17 mouse cellular contexts compared by ENCODE assay signal in genomic region chr10:44450108-44450507, GRCm38 (mm10).
"Had no signal": no experiment of that assay in that cellular context is flagged by ENCODE, and none has a peak within 500 bp of the region (broad histone marks: within the 10 kb centered on the region; RNA-seq: fewer than 3 reads in every experiment).

No protein-coding gene starts in this region.

- H3K27me3 ChIP-seq: liver, embryonic 13.5 days had no signal

- H3K27ac ChIP-seq: kidney, embryonic 15.5 days; liver, embryonic 13.5 days; midbrain, embryonic 10.5 days; midbrain, embryonic 13.5 days; neural tube, embryonic 13.5 days had no signal

- DNase-seq: kidney, adult 2 months; kidney, postnatal 14 days; kidney, postnatal 4 days; liver, embryonic 13.5 days; lung, adult 2 months; lung, postnatal 14 days; retina, postnatal 1 day; right cerebral cortex, postnatal 25 days; thymus, postnatal 14 days; thymus, postnatal 4 days had no signal

- H3K9me3 ChIP-seq: kidney, embryonic 15.5 days; liver, embryonic 13.5 days; megakaryocyte, embryonic 14.5 days; midbrain, embryonic 10.5 days; midbrain, embryonic 13.5 days; neural tube, embryonic 13.5 days had no signal

- ATAC-seq: midbrain, embryonic 13.5 days; midbrain, embryonic 16.5 days had no signal

- H3K4me1 ChIP-seq: midbrain, embryonic 13.5 days; neural tube, embryonic 13.5 days had no signal

- H3K4me2 ChIP-seq: kidney, embryonic 15.5 days; liver, embryonic 13.5 days; midbrain, embryonic 13.5 days; neural tube, embryonic 13.5 days had no signal

- H3K36me3 ChIP-seq: kidney, embryonic 15.5 days; liver, embryonic 13.5 days; midbrain, embryonic 10.5 days; midbrain, embryonic 13.5 days; neural tube, embryonic 13.5 days had no signal

- H3K9ac ChIP-seq: kidney, embryonic 15.5 days; liver, embryonic 13.5 days; midbrain, embryonic 13.5 days; neural tube, embryonic 13.5 days had no signal

- H3K4me3 ChIP-seq: kidney, embryonic 15.5 days; liver, embryonic 13.5 days; megakaryocyte, embryonic 14.5 days; midbrain, embryonic 10.5 days; midbrain, embryonic 13.5 days; myocyte; neural tube, embryonic 13.5 days had no signal
